Mouse (Mus musculus): Measurements from ENCODE around the gene Mical2.

Gene Mical2

GRCm38 (mm10) chr7:112241211-112241944 lies 15.7 kb downstream of the Mical2 start:
- no peak for DNase-seq (ENCODE audit: low read depth in 2 of 2, low spot score in 2 of 2)

- DNase-seq (ENCODE audit: low read depth in 2 of 2, low spot score in 2 of 2) = no peak
Measured at GRCm38 (mm10) chr7:112241945-112242329, 16.3 kb downstream of the Mical2 start.

- DNase-seq (ENCODE audit: low read depth in 2 of 2, low spot score in 2 of 2) = no peak
Measured at GRCm38 (mm10) chr7:112242587-112242986, 16.9 kb downstream of the Mical2 start.

GRCm38 (mm10) chr7:112244071-112244470 lies 18.4 kb downstream of the Mical2 start:
- DNase-seq (ENCODE audit: low read depth in 2 of 2, low spot score in 2 of 2) = no peak

- DNase-seq (ENCODE audit: low read depth in 2 of 2, low spot score in 2 of 2) = no peak
Measured at GRCm38 (mm10) chr7:112244683-112245082, 19.0 kb downstream of the Mical2 start.

- no peak for DNase-seq (ENCODE audit: low read depth in 2 of 2, low spot score in 2 of 2)
Measured at GRCm38 (mm10) chr7:112245839-112246438, 20.3 kb downstream of the Mical2 start.

GRCm38 (mm10) chr7:112246442-112246841 lies 20.8 kb downstream of the Mical2 start:
- DNase-seq (ENCODE audit: low read depth in 2 of 2, low spot score in 2 of 2) = no peak

GRCm38 (mm10) chr7:112247890-112248289 lies 22.2 kb downstream of the Mical2 start:
- no peak for DNase-seq (ENCODE audit: low read depth in 2 of 2, low spot score in 2 of 2)

- DNase-seq (ENCODE audit: low read depth in 2 of 2, low spot score in 2 of 2) = no peak
Measured at GRCm38 (mm10) chr7:112249476-112249875, 23.8 kb downstream of the Mical2 start.

GRCm38 (mm10) chr7:112252065-112252464 lies 26.4 kb downstream of the Mical2 start:
- no peak for DNase-seq (ENCODE audit: low read depth in 2 of 2, low spot score in 2 of 2)

GRCm38 (mm10) chr7:112254233-112254632 lies 28.6 kb downstream of the Mical2 start:
- DNase-seq (ENCODE audit: low read depth in 2 of 2, low spot score in 2 of 2) = no peak

GRCm38 (mm10) chr7:112255248-112255866 lies 29.7 kb downstream of the Mical2 start:
- DNase-seq (ENCODE audit: low read depth in 2 of 2, low spot score in 2 of 2) = no peak

- DNase-seq (ENCODE audit: low read depth in 2 of 2, low spot score in 2 of 2) = no peak
Measured at GRCm38 (mm10) chr7:112258338-112258903, 32.8 kb downstream of the Mical2 start.

GRCm38 (mm10) chr7:112259286-112259685 lies 33.6 kb downstream of the Mical2 start:
- DNase-seq (ENCODE audit: low read depth in 2 of 2, low spot score in 2 of 2) = no peak

GRCm38 (mm10) chr7:112261121-112261520 lies 35.5 kb downstream of the Mical2 start:
- DNase-seq (ENCODE audit: low read depth in 2 of 2, low spot score in 2 of 2) = no peak

- DNase-seq (ENCODE audit: low read depth in 2 of 2, low spot score in 2 of 2) = no peak
Measured at GRCm38 (mm10) chr7:112267266-112267665, 41.6 kb downstream of the Mical2 start.

GRCm38 (mm10) chr7:112268761-112269425 lies 43.2 kb downstream of the Mical2 start:
- no peak for DNase-seq (ENCODE audit: low read depth in 2 of 2, low spot score in 2 of 2)

- DNase-seq (ENCODE audit: low read depth in 2 of 2, low spot score in 2 of 2) = no peak
Measured at GRCm38 (mm10) chr7:112270870-112271269, 45.2 kb downstream of the Mical2 start.

GRCm38 (mm10) chr7:112271627-112272026 lies 46.0 kb downstream of the Mical2 start:
- no peak for DNase-seq (ENCODE audit: low read depth in 2 of 2, low spot score in 2 of 2)

GRCm38 (mm10) chr7:112272692-112273091 lies 47.0 kb downstream of the Mical2 start:
- no peak for DNase-seq (ENCODE audit: low read depth in 2 of 2, low spot score in 2 of 2)

- no peak for DNase-seq (ENCODE audit: low read depth in 2 of 2, low spot score in 2 of 2)
Measured at GRCm38 (mm10) chr7:112273451-112273850, 47.8 kb downstream of the Mical2 start.

Data from CD8-positive naive resting alpha-beta T cell, adult 2 months (primary cell).